In the genomic region with DNA sequence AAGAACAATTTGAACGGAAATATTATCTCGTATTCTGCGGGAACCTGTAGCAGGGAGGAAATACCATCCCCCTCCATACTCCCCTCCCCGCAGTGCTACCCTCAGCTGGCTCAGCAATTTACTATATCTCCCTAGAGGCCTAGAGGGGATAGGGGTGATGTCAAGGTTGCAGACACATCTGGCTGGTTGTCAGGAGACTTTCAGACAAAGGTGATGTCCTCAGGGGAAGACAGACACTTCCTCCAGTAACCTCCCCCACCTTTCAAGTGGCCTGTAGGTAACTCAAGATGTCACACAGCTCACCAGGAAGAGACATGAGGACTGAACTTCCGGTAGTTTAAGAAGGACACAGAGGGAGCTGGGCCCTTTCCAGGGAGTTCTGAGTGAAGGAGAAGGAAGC, we compare ENCODE assay signal across 19 mouse cellular contexts. TPM values are rescaled to one million over a fixed set of nuclear protein-coding genes. Genes with fewer than 3 reads are reported as not detected.
A peak's percentile ranks its signal among the peaks of the same experiment; 100 is the strongest.
DNase-seq lines count a peak whose midpoint lies in the region; ATAC-seq lines count a peak whose summit lies in the region.
"Had no signal": no experiment of that assay in that cellular context is flagged by ENCODE, and none has a peak within 500 bp of the region (broad histone marks: within the 10 kb centered on the region; RNA-seq: fewer than 3 reads in every experiment).

No protein-coding gene starts in this region.

- no peak for ATAC-seq in midbrain, embryonic 15.5 days (replicated peaks)
- no peak for ATAC-seq in midbrain, embryonic 14.5 days (ENCODE audit: low FRiP score, low TSS enrichment)
- ATAC-seq: forebrain, postnatal 0 days; intestine, embryonic 15.5 days; liver, embryonic 12.5 days had no signal

- no peak overlapping the region for H3K27ac ChIP-seq in midbrain, embryonic 15.5 days
- H3K27ac ChIP-seq in midbrain, embryonic 14.5 days (replicated peaks; ENCODE audit: low read depth, low read length), result no peak overlapping the region
- H3K27ac ChIP-seq: hindbrain, embryonic 10.5 days; intestine, embryonic 15.5 days; layer of hippocampus, adult 2 months; liver, embryonic 12.5 days; midbrain, embryonic 10.5 days had no signal

- H3K4me1 ChIP-seq in midbrain, embryonic 15.5 days, result no peaks in the 10 kb centered on the region
- H3K4me1 ChIP-seq in midbrain, embryonic 14.5 days (ENCODE audit: control insufficient read depth, insufficient read depth, low read length), result no peaks in the 10 kb centered on the region
- H3K4me1 ChIP-seq: midbrain, embryonic 10.5 days had no signal

- H3K9ac ChIP-seq in midbrain, embryonic 15.5 days, result 0 out of 2 replicates have a peak overlapping the region, but pooled peaks have one; percentile 1
- no peak overlapping the region for H3K9ac ChIP-seq in midbrain, embryonic 14.5 days (replicated peaks; ENCODE audit: low read length)
- H3K9ac ChIP-seq: forebrain, postnatal 0 days; heart, embryonic 12.5 days; intestine, embryonic 15.5 days; liver, embryonic 12.5 days; stomach, embryonic 15.5 days had no signal

- H3K9me3 ChIP-seq in midbrain, embryonic 15.5 days, result no peaks in the 10 kb centered on the region
- H3K9me3 ChIP-seq in midbrain, embryonic 14.5 days (ENCODE audit: control insufficient read depth, low read length), result no peaks in the 10 kb centered on the region
- H3K9me3 ChIP-seq: heart, embryonic 12.5 days; hindbrain, embryonic 10.5 days; intestine, embryonic 15.5 days; liver, embryonic 12.5 days; midbrain, embryonic 10.5 days; stomach, embryonic 15.5 days had no signal

- H3K4me2 ChIP-seq in midbrain, embryonic 15.5 days, result no peak overlapping the region
- no peak overlapping the region for H3K4me2 ChIP-seq in midbrain, embryonic 14.5 days (ENCODE audit: low read length)
- H3K4me2 ChIP-seq: heart, embryonic 12.5 days; intestine, embryonic 15.5 days; liver, embryonic 12.5 days; stomach, embryonic 15.5 days had no signal

- H3K27me3 ChIP-seq in midbrain, embryonic 15.5 days (replicated peaks), result no peaks in the 10 kb centered on the region
- H3K27me3 ChIP-seq in midbrain, embryonic 14.5 days (ENCODE audit: control insufficient read depth, insufficient read depth, low read length), result no peaks in the 10 kb centered on the region
- H3K27me3 ChIP-seq: intestine, embryonic 15.5 days; stomach, embryonic 15.5 days had no signal

- H3K36me3 ChIP-seq in midbrain, embryonic 15.5 days (replicated peaks), result no peaks in the 10 kb centered on the region
- no peaks in the 10 kb centered on the region for H3K36me3 ChIP-seq in midbrain, embryonic 14.5 days (ENCODE audit: control insufficient read depth, insufficient read depth, low read length)
- H3K36me3 ChIP-seq: heart, embryonic 12.5 days; hindbrain, embryonic 10.5 days; intestine, embryonic 15.5 days; liver, embryonic 12.5 days; midbrain, embryonic 10.5 days; stomach, embryonic 15.5 days had no signal

- WGBS in midbrain, embryonic 15.5 days, result 79% methylated on average over 5 of the region's 5 CpGs
- WGBS in midbrain, embryonic 14.5 days, result 78% methylated on average over 5 of the region's 5 CpGs

- H3K4me3 ChIP-seq in midbrain, embryonic 15.5 days, result no peak overlapping the region
- no peak overlapping the region for H3K4me3 ChIP-seq in midbrain, embryonic 14.5 days (replicated peaks; ENCODE audit: low read depth, low read length)
- H3K4me3 ChIP-seq: heart, embryonic 12.5 days; hindbrain, embryonic 10.5 days; intestine, embryonic 15.5 days; layer of hippocampus, adult 2 months; liver, embryonic 12.5 days; midbrain, embryonic 10.5 days; myocyte; stomach, embryonic 15.5 days had no signal

- DNase-seq in midbrain, embryonic 14.5 days, result no peak
- peak; percentile 91 for DNase-seq in R1 (ENCODE audit: low read depth, low spot score)
- DNase-seq in induced T-regulatory cell, adult 2 months (ENCODE audit: low read depth), result peak; percentile 63
- DNase-seq in adrenal gland, postnatal 36 days, result no peak
- DNase-seq in gastrocnemius, postnatal 4 days (ENCODE audit: low spot score in 2 of 2), result no peak
- no peak for DNase-seq in retina, postnatal 1 day
- DNase-seq: cerebellum, adult 18-20 months; forebrain, postnatal 0 days; gastrocnemius, postnatal 10 days; right cerebral cortex, postnatal 4 days had no signal

RNA-seq across cellular contexts. Expression of a gene that starts 6.6 kb away (rescaled TPM):
- 11.3 and 11.7 TPM in 2 replicates for polyA plus RNA-seq in midbrain, embryonic 15.5 days (2015; fragmentation: Nextera tagmentation; extraction: Ambion mirVana)
- 4.1 and 10.8 TPM in 2 replicates for polyA plus RNA-seq in midbrain, embryonic 14.5 days (2014; fragmentation: Nextera tagmentation; extraction: Ambion mirVana)
- 10 to 100 TPM; 16.5 to 19.2 TPM for total RNA-seq in adrenal gland, postnatal 36 days (2021)
- total RNA-seq in gastrocnemius, postnatal 4 days (2021), result 10 to 100 TPM; 19.8 to 20.2 TPM

RNA-seq across cellular contexts. Expression of a gene that starts 19.4 kb away (rescaled TPM):
- 93.4 and 110 TPM in 2 replicates for polyA plus RNA-seq in midbrain, embryonic 15.5 days (2015; fragmentation: Nextera tagmentation; extraction: Ambion mirVana)
- 98.6 and 112 TPM in 2 replicates for polyA plus RNA-seq in midbrain, embryonic 14.5 days (2014; fragmentation: Nextera tagmentation; extraction: Ambion mirVana)
- total RNA-seq in adrenal gland, postnatal 36 days (2021), result 100 to 1,000 TPM; 122 to 130 TPM
- 10 to 100 TPM; 42.7 to 49.2 TPM for total RNA-seq in gastrocnemius, postnatal 4 days (2021)

RNA-seq across cellular contexts. Expression of a gene that starts 23.5 kb away (rescaled TPM):
- 73.4 and 78.1 TPM in 2 replicates for polyA plus RNA-seq in midbrain, embryonic 15.5 days (2015; fragmentation: Nextera tagmentation; extraction: Ambion mirVana)
- polyA plus RNA-seq in midbrain, embryonic 14.5 days (2014; fragmentation: Nextera tagmentation; extraction: Ambion mirVana), result 51.1 and 51.5 TPM in 2 replicates
- 10 to 100 TPM; 42.9 to 59.7 TPM for total RNA-seq in adrenal gland, postnatal 36 days (2021)
- 10 to 100 TPM; 44.5 to 46.0 TPM for total RNA-seq in gastrocnemius, postnatal 4 days (2021)

RNA-seq across cellular contexts. Expression of a gene that starts 32.6 kb away (rescaled TPM):
- polyA plus RNA-seq in midbrain, embryonic 15.5 days (2015; fragmentation: Nextera tagmentation; extraction: Ambion mirVana), result 3.3 and 3.9 TPM in 2 replicates
- 1.7 and 4.1 TPM in 2 replicates for polyA plus RNA-seq in midbrain, embryonic 14.5 days (2014; fragmentation: Nextera tagmentation; extraction: Ambion mirVana)
- 10 to 100 TPM; 10.7 to 14.8 TPM for total RNA-seq in adrenal gland, postnatal 36 days (2021)
- 1 to 10 TPM; 5.4 to 6.7 TPM for total RNA-seq in gastrocnemius, postnatal 4 days (2021)

RNA-seq across cellular contexts. Expression of a gene that starts 46.0 kb away (rescaled TPM):
- 0.27 TPM in 2 replicates for polyA plus RNA-seq in midbrain, embryonic 15.5 days (2015; fragmentation: Nextera tagmentation; extraction: Ambion mirVana)
- not detected in 2 replicates for polyA plus RNA-seq in midbrain, embryonic 14.5 days (2014; fragmentation: Nextera tagmentation; extraction: Ambion mirVana)
- total RNA-seq in adrenal gland, postnatal 36 days (2021), result 1 to 10 TPM; 1.9 to 2.8 TPM
- total RNA-seq in gastrocnemius, postnatal 4 days (2021), result not detected
- total RNA-seq: forebrain, postnatal 0 days had no signal
- polyA plus RNA-seq: forebrain, postnatal 0 days had no signal

Comparison
In these comparisons a context has a peak if more than half of its experiments do, and no peak if none do; other contexts are left out.
1. DNase-seq: peak in R1 (single experiment) and induced T-regulatory cell, adult 2 months (single experiment); none in midbrain, embryonic 14.5 days (single experiment), adrenal gland, postnatal 36 days (0 of 2), gastrocnemius, postnatal 4 days (0 of 2) and retina, postnatal 1 day (single experiment).